Mouse (Mus musculus): ENCODE results near the gene Vmn1r130. TPM values are rescaled to one million over a fixed set of nuclear protein-coding genes. Genes with fewer than 3 reads are reported as not detected.

Vmn1r130 gene
- total RNA-seq (2023), result not detected

GRCm38 (mm10) chr7:21511480-21511879, at the start of gene Vmn1r130:
Gene Vmn1r130, plus strand, starts transcription at chr7:21511780.

GRCm38 (mm10) chr7:21545990-21546389, 34.4 kb downstream of the Vmn1r130 start, which contains the start of gene Vmn1r131:
Gene Vmn1r131, minus strand, starts transcription at chr7:21546090.

Other genes starting within 250 kb of the Vmn1r130 start
- not detected for gene Vmn1r125, start 239.6 kb upstream of the Vmn1r130 start, total RNA-seq (2023)
- gene Vmn1r126, start 210.3 kb upstream of the Vmn1r130 start, total RNA-seq (2023), result not detected
- not detected for gene Vmn1r127, start 191.9 kb upstream of the Vmn1r130 start, total RNA-seq (2023)
- gene Vmn1r128, start 162.4 kb upstream of the Vmn1r130 start, total RNA-seq (2023), result not detected
- gene Vmn1r129, start 150.5 kb upstream of the Vmn1r130 start, total RNA-seq (2023), result not detected
- not detected for gene Gm6882, start 79.0 kb upstream of the Vmn1r130 start, total RNA-seq (2023)
- gene Vmn1r131, start 34.3 kb downstream of the Vmn1r130 start, total RNA-seq (2023), result not detected
- gene Vmn1r132, start 102.3 kb downstream of the Vmn1r130 start, total RNA-seq (2023), result not detected
- not detected for gene Gm4175, start 249.7 kb downstream of the Vmn1r130 start, total RNA-seq (2023)